Mouse (Mus musculus): ENCODE results near the gene Dbi.

Gene Dbi

GRCm38 (mm10) chr1:120120969-120121811 lies at the start of gene Dbi, which contains the start of gene 3110009E18Rik:
TSS of gene Dbi (minus strand) at chr1:120121078.
TSS of gene 3110009E18Rik (plus strand) at chr1:120121187.
- peak; percentile 98 for DNase-seq

GRCm38 (mm10) chr1:120170307-120170706 lies 49.4 kb upstream of the Dbi start:
- no peak for DNase-seq

GRCm38 (mm10) chr1:120168674-120169073 lies 47.8 kb upstream of the Dbi start:
- no peak for DNase-seq

DNA sequence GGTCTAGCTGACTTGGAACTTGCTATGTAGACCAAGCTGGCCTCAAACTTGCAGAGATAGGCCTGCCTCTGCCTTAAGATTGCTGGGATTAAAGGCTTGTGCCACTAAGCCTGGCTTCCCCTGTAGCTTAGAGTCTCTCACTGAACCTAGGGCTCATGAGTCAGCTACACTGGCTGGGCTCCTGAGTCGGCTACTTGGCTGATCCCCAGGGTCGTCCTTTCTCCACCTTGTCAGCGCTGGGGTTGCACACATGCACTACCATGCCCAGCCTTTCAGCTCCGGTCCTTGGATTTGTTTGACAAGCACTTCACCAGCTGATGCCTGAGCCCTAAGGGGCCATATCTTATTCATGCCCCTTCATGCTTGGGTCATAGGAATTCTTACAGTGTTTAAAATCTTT lies 47.1 kb upstream of the Dbi start:
- no peak for DNase-seq

DNA sequence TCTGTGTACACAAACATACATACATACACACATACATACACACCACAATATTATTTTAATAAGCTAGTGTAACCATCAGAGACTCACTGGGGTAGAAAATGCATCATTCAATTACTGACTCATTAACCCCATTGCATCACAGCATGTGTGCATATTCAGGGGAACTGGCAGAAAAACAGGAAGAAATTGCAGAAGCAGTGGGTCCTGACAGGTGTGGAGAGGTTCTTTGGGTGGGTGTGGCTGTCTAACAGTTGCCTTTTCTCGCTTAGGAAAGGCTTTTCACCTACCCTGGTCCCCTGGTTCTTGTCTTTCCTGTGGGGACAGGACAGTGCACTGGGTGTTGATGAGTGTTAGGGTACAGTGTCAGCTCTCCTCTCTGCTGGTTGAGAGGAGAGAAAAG lies 41.7 kb upstream of the Dbi start:
- no peak for DNase-seq

DNA sequence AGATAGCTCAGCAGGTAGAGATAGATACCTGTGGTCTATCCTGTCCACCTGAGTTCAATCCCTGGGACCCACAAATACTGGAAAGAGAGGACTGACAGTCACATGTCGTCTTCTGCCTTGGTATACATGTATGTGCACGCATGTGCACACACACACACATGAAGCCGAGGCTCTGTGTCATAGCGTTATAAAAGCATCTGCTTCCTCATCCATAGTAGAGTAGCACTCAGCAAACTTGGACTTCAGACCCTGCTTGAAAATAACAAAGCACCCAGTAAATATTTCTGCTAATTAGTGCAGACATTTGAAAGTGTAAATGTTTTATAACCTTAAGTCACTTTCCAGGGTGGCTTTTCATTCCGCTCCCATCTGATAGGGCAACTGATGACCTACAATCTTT lies 40.6 kb upstream of the Dbi start:
- DNase-seq = no peak

GRCm38 (mm10) chr1:120158474-120159127 lies 37.7 kb upstream of the Dbi start:
- DNase-seq = no peak

DNA sequence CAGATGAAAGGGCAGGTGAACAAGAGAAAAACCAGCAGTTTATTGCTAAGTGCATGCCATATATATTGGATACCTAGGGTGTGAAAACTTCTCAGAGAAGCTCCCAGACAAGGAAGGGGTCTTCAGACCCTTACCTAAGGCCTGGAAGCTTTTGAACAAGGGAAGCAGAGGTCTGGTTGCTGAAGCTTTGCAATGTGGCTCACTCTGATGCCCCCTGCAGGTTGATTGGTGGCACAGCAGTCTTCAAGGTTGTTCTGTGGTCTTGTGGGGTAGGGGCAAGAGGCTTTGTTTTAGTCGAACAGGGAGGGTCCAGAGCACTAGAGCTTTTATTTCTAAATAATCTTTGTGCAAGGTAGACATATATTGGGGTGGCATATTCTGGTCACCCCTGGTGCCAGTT lies 34.4 kb upstream of the Dbi start:
- no peak for DNase-seq

DNA sequence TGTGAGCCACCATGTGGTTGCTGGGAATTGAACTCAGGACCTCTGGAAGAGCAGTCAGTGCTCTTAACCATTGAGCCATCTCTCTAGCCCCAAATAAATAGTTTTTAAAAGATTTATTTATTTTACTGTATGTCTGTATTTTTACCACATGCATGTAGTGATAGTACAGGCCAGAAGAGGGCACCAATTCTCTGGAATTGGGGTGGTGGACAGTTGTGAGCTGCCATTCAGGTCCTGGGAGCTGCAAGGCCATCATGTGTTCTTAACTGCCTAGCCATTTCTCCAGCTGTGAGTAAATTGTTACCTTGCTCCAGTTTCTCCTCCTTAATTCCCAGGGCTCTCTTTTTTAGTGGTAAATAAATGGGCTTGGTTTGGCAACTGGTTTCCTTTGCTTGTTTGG lies 33.4 kb upstream of the Dbi start:
- DNase-seq = no peak

- no peak for DNase-seq
Observed at GRCm38 (mm10) chr1:120146994-120147393, 26.1 kb upstream of the Dbi start.

GRCm38 (mm10) chr1:120145527-120146216 lies 24.8 kb upstream of the Dbi start:
- DNase-seq = no peak

DNA sequence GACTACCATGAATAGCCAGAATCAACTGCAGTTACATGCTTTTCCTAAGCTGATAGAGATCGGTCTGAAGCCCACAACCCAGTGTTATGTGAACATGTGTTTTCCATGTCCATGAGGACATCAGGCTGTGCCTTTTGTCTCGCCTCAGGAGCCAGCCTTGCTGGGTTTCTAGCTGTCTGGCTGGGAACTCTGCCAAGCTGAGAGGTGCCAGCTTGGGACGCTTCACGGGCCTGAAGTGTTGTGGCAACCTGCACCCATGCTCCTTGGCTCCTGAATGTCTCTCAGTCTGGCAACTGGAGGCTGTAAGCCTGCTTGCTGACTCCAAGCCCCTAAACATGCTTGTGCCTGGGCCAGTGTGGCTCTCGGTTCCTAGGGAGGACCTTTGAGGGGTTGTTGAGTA lies 21.7 kb upstream of the Dbi start:
- no peak for DNase-seq

DNA sequence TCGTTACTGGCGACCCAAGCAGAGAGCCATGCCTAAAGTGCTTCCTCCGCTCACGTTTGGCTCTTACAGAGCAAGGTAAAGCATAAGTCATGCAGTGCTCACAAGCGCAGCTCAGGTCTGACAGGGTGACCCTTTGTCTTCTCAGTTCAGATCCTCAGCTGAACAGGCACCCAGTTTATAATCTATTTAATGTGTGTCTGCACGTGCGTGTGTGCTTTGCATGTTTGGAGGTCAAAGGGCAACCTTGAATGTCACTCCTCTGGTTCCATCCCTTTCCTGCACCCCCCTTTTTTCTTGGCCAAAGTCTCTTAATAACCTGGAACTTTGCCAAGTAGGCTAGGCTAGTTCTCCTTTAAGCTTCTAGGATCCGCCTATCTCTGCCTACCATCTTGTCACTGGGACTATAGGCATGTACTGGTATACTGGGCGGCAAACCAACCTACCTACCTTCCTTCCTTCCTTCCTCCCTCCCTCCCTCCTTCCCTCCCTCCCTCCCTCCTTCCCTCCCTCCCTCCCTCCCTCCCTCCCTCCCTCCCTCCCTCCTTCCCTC lies 19.3 kb upstream of the Dbi start:
- DNase-seq = no peak

GRCm38 (mm10) chr1:120138923-120139540 lies 18.2 kb upstream of the Dbi start:
- no peak for DNase-seq

DNA sequence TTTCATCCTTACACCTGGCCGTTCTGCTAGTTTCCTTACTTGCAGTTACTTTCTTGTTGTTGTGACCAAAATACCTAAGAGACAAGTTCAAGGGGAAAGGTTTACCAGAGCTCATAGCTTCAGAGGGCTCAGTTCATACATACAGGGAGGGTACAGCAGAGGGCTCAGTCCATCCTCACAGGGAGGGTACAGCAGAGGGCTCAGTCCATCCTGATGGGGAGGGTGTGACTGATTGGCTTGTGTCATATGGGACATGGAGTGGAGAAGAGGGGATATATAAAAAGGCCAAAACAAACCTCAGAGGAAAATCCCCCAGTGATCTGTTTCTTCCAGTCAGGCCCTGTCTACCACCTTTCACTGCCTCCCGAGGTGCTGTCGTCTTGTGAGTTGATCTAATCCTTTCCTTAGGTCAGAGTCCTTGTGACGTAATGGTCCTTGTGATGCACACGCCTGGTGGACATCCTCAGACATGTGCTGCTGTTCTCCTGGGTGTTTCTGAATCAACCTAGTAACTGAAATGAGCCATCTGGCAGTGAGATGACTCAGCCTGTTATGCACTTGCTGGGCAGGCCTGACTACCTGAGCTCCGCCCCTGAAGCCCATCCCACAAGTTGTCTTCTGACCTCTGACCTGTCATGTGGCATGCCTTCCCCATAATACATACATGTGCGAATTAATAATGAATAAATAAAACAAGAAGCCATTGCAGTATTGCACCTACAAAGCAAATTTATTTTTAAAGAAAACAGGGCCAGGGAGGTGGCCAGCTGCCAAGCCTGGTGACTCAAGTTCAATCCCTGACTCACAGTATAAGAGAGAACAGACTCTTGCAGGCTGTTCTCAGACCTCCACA lies 15.3 kb upstream of the Dbi start:
- DNase-seq = peak; percentile 70

DNA sequence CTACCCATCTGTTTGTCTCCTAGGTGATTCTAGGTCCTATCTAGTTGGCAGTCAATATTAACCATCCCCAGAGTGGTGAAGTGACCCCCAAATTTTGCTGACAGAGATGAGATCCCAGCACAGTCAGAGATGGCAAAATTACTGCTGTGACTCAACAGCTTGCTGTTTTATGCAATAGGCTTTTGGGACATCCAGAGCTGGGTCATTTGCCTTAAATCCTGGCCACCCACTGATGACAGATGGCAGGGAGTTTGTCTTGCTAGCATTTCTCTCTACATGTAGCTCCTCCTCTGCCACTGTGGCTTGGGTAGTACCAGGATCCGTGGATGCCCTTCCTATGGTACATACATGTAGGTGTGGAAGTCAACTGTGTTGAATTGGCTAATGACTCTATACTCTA lies 11.5 kb upstream of the Dbi start:
- DNase-seq = no peak

GRCm38 (mm10) chr1:120126318-120126717 lies 5.4 kb upstream of the Dbi start:
- DNase-seq = no peak

DNA sequence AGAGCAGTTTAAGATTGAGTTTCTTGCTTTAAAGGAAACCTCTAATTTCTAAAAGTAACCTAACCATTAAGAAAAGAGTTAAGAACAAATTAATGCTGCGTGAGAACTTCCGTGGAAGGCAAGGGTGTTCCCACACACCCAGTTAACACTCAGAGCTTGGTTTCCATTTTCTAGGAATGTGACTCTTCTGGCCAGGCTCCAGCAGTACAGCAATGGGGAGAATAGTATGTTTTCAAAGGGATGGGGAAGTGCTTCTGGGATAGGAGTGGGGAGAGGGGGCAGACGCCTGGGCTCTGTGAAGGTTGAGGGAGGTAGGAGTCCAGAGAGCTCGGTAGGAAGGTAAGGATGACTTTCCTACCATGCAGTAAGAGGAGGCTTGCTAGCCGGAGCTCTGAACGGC lies 4.6 kb upstream of the Dbi start:
- DNase-seq = no peak

GRCm38 (mm10) chr1:120124839-120125238 lies 4.0 kb upstream of the Dbi start:
- DNase-seq = no peak

DNA sequence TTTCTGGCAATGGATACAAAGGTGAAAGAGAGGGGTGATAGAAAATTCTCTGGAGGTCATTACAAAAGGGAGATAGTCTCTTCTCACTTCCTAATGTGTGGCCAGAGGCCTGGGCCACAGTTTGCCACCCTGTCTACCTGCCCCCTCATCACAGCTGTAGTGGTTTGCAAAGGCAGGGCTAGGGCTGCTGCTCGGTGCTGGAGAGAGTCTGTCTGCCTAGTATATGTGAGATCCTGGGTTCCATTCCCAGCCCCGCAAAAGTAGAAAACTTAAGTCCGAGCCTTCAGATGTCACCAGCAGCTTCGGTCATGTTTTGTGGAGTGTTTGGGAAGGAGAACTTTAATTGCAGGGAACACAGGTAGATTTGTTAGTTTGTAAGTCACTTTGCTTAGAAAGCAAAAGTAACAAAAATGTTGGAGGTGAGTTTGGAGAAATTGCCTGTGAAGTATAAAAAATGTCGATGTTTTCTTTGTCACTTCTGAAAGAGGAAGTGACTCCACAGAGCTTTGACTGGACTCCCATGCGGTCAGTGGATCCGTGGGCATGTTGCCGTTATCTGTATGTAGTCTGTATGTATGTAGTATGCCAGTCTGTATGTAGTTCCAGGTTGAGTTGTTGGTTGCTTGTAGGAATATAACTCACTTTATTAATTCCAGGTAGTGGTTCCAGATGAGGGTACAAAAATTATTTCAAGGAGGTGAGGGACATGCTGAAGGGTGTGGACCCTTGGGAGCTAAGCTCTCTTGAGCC lies 1.9 kb upstream of the Dbi start:
- DNase-seq = no peak

- DNase-seq = no peak
Observed at GRCm38 (mm10) chr1:120121930-120122530, 1.2 kb upstream of the Dbi start.

All from right cerebral cortex, postnatal 25 days (tissue).